Mouse (Mus musculus) lung, embryonic 14.5 days (tissue): ENCODE data around the gene Cadm4. TPM values are rescaled to one million over a fixed set of nuclear protein-coding genes. Genes with fewer than 3 reads are reported as not detected.

ENCODE experiments used
- ATAC-seq: fragments of 200-750 bp; cut with Nextera tagmentation; 2 replicates; pipeline ENCODE4 v1.8.0; 2017; ENCODE audit warnings: mild to moderate bottlenecking, moderate TSS enrichment, moderate library complexity; ENCODE audit not compliant: insufficient read depth
- DNase-seq: peaks from one replicate; pipeline ENCODE4 v3.0.0-alpha.2; 2015
- H3K27ac ChIP-seq: fragments of 300-500 bp; sonication (generic); 2 replicates; pipeline ENCODE4 v1.5.1; 2014; ENCODE audit warnings: low read depth, mild to moderate bottlenecking, moderate library complexity
- H3K27me3 ChIP-seq: fragments of 300-500 bp; sonication (generic); 2 replicates; pipeline ENCODE4 v1.6.1; 2014; ENCODE audit warnings: low read length, control low read depth; ENCODE audit not compliant: insufficient read depth
- H3K36me3 ChIP-seq: fragments of 300-500 bp; sonication (generic); 2 replicates; pipeline ENCODE4 v1.6.1; 2014; ENCODE audit warnings: control low read depth; ENCODE audit not compliant: insufficient read depth
- H3K4me1 ChIP-seq: fragments of 300-500 bp; sonication (generic); 2 replicates; pipeline ENCODE4 v1.6.1; 2014; ENCODE audit warnings: antibody characterized with exemption, control low read depth; ENCODE audit not compliant: insufficient read depth
- H3K4me2 ChIP-seq: fragments of 300-500 bp; sonication (generic); 2 replicates; pipeline ENCODE4 v1.6.1; 2014; ENCODE audit warnings: mild to moderate bottlenecking
- H3K4me3 ChIP-seq: fragments of 300-500 bp; sonication (generic); 2 replicates; pipeline ENCODE4 v1.5.1; 2014; ENCODE audit warnings: low read depth, low read length
- H3K9ac ChIP-seq: fragments of 300-500 bp; sonication (generic); 2 replicates; pipeline ENCODE4 v1.6.1; 2014
- H3K9me3 ChIP-seq: fragments of 300-500 bp; sonication (generic); 2 replicates; pipeline ENCODE4 v1.6.1; 2016; ENCODE audit warnings: low read depth, low read length, control low read depth
- CTCF ChIP-seq: IDR thresholded peaks from 2 replicates; pipeline ENCODE4 v1.5.1; 2016; ENCODE audit warnings: antibody characterized with exemption, low read depth
- WGBS: fragments of 180-500 bp; shearing (Covaris S2); extraction: QIAGEN DNeasy Blood & Tissue Kit; methylation state at CpG from one replicate; pipeline ENCODE4 v1.1.7; 2014; 5-methylcytosine and 5-hydroxymethylcytosine counted together
- polyA plus RNA-seq: library from polyadenylated mRNA; unstranded; fragments of >200 nt; fragmentation: Nextera tagmentation; extraction: Ambion mirVana; gene quantifications from 2 replicates; pipeline ENCODE4 v1.2.1, GENCODE M21; 2014

Cadm4 gene
- polyA plus RNA-seq, 1 experiment from 2014 or later = 0.72 TPM

DNA sequence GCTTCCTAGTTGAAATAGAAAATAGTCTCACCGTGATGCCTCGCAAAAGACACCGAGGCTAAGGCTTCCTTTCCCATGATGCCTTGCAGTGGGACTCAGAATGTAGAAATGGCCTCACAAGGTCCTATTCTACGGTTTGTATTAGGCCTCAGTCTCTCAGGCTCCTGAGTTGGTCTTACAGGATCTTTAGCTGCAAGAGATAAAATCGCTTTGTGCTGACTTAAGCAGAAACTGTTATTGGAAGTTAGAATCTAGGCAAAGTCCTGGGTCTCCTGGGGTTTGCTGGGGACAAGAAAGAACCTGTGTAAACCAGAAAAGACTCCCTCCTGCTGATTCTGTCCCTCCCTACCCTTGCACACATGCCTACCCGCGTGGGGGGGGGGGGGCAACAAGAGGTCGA is 5.5 kb upstream of the Cadm4 start:
- no peak for DNase-seq
- peaks cover 20% of the 10 kb centered on the region for H3K36me3 ChIP-seq
- H3K4me2 ChIP-seq = no peak overlapping the region
- ATAC-seq = no peak
- H3K9ac ChIP-seq = no peak overlapping the region
- H3K4me1 ChIP-seq = no peaks in the 10 kb centered on the region; the same call in 1 of the 2 replicates
- TF ChIP-seq CTCF = no peak
- no peak overlapping the region for H3K4me3 ChIP-seq
- H3K27me3 ChIP-seq = peaks cover 7% of the 10 kb centered on the region
- 76% methylated on average over 8 of the region's 8 CpGs for WGBS
- no peak overlapping the region for H3K27ac ChIP-seq
- H3K9me3 ChIP-seq = no peaks in the 10 kb centered on the region; the same call in 1 of the 2 replicates

DNA sequence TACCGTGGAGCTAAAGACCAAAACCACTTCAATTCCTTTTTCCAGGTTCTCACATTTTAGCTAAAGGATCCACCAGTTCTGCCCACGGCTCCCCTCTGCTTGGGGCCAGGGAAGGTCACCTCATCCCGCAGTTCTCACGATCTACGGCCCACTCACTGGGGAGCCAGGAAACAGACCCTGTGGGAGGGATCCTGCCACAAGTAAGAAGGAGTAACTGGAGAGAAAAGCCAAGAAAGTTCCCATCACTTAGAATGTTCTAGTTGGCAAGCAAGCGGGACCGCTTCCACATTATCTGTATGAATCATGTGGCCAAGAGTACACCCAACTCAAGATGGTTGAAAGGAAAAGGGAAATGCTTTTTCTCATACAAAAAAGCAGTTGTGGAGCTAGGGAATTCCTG is 5.0 kb upstream of the Cadm4 start:
- Histone ChIP-seq H3K36me3 (peaks cover 18% of the 10 kb centered on the region), H3K4me2 (no peak overlapping the region), H3K9ac (no peak overlapping the region), H3K4me3 (no peak overlapping the region), H3K4me1 (no peaks in the 10 kb centered on the region; the same call in 1 of the 2 replicates), H3K27me3 (peaks cover 11% of the 10 kb centered on the region), H3K9me3 (no peaks in the 10 kb centered on the region; the same call in 1 of the 2 replicates), H3K27ac (no peak overlapping the region)
- no peak for ATAC-seq
- 85% methylated on average over 7 of the region's 7 CpGs for WGBS
- TF ChIP-seq CTCF = no peak
- DNase-seq = no peak

DNA sequence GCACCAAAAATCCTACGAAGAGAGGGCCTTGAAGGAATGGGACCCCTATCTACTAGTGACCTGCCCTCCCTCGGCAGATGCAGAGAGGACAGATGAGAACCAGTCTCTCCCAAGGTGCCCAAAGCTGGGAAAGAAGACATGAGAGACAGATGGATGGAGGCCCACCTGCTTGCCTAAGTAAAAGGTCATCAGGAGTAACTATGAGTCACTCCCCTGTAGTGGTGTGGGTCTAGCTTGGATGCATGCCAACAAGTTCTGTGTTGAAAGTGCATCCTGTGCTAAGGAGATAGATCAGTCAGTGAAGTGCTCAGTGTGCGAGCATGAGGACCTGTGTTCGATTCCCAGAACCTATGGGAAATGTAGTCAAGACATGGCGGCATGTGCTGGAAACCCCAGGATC is 2.9 kb upstream of the Cadm4 start:
- Histone ChIP-seq H3K36me3 (0 out of 2 replicates have a peak, but pooled peaks cover 8% of the 10 kb centered on the region), H3K27me3 (peaks cover 27% of the 10 kb centered on the region), H3K4me2 (no peak overlapping the region), H3K9me3 (no peaks in the 10 kb centered on the region), H3K9ac (no peak overlapping the region), H3K4me1 (no peaks in the 10 kb centered on the region; the same call in 1 of the 2 replicates), H3K4me3 (no peak overlapping the region), H3K27ac (no peak overlapping the region)
- DNase-seq (no peak), ATAC-seq (no peak)
- no peak for TF ChIP-seq CTCF
- 79% methylated on average over 5 of the region's 5 CpGs for WGBS

DNA sequence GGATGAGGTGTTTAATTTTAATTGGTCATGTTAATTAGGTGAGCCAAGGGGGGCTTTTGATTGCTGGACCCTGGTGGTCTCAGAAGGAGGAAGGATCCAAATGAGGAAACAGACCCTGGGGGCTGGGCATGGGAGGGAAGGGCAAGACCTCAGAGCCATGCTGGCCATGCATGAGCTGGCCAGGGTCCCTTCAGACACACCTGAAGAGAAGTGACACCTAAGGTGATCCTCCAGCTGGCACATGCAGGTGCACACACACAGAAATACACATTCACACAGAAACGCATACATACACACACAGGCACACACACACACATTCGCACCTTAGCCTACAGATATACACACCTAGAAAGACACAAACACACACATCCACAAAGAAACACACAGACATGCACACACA is 2.1 kb upstream of the Cadm4 start:
- Histone ChIP-seq H3K36me3 (0 out of 2 replicates have a peak, but pooled peaks cover 4% of the 10 kb centered on the region), H3K4me2 (no peak overlapping the region), H3K27ac (no peak overlapping the region), H3K9me3 (no peaks in the 10 kb centered on the region), H3K9ac (no peak overlapping the region), H3K4me1 (no peaks in the 10 kb centered on the region; the same call in 1 of the 2 replicates), H3K4me3 (no peak overlapping the region), H3K27me3 (peaks cover 29% of the 10 kb centered on the region)
- DNase-seq = no peak
- no peak for TF ChIP-seq CTCF
- whole genome bisulfite sequencing = 92% methylated on average over 2 of the region's 2 CpGs
- no peak for ATAC-seq

DNA sequence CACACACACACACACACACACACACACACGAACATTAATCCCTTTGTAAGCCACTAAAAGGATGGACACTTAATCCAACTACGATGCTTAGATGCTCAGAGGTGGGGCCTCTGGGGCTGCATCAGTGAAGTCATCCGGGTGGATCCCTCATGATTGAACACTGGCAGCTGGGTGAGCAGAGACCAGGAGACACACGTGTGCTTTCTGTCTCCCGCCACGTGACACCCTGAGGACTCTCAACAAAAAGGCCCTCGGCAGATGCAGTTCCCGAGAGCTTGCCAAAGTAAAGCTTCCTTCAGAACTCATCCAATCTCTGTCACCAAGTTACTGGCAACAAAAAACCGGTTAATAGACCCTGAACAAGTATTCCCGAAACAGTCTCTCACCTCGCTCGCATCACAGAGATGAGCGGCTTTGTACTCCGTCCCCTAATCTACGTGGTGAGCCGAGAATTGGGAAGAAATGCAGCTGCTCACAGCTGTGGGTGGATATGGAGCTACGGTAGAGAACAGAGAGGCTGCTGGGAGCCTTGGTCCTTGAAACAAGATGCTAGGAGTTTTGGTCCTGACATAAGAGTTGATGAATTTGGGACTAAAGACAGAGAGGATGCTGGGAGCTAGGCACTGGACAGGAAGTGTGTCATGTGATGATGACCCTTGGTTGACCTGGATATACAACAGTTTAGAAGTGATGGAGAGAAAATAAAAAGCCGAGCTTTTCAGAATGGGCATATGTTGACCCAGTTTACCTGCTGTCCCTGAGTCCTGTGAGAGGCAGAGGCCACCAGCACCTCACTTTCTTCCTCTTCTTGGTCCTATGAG is 1.5 kb upstream of the Cadm4 start:
- no peak overlapping the region for H3K4me3 ChIP-seq
- ATAC-seq = no peak
- DNase-seq = no peak
- no peak overlapping the region for H3K9ac ChIP-seq
- no peak for TF ChIP-seq CTCF
- peak overlapping the region; percentile 7; the same call in 1 of the 2 replicates for H3K4me2 ChIP-seq
- no peaks in the 10 kb centered on the region for H3K36me3 ChIP-seq
- H3K27ac ChIP-seq = no peak overlapping the region
- H3K4me1 ChIP-seq = no peaks in the 10 kb centered on the region; the same call in 1 of the 2 replicates
- no peaks in the 10 kb centered on the region for H3K9me3 ChIP-seq
- WGBS = 43% methylated on average over 18 of the region's 18 CpGs
- peaks cover 29% of the 10 kb centered on the region for H3K27me3 ChIP-seq

DNA sequence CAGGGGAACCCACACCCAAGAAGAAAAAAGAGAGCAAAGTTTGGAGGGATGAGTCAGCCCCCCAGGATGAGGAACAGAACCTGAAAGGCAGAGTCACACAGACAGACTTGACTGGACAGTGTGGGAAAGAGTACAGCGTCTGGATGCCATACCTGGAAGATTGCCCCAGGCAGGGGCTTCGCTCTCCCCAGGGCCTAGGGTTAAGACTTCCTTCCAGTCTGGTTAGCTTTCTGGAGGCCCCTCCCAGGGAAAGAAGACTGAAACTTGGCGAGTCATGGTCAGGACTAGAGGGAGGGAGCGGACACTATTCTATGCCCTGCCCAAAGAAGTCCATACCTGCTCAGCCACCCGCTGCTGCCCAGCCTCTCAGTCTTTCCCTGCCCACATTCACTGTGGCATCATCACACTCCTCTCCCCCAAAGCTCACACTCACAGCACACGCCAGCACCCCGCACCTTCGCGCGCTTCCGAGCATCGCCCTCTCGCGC is 793 bp upstream of the Cadm4 start:
- no peaks in the 10 kb centered on the region for H3K9me3 ChIP-seq
- WGBS = 12% methylated on average over 14 of the region's 14 CpGs
- H3K9ac ChIP-seq = no peak overlapping the region; the same call in 1 of the 2 replicates
- no peaks in the 10 kb centered on the region for H3K36me3 ChIP-seq
- no peak overlapping the region for H3K27ac ChIP-seq
- no peak for TF ChIP-seq CTCF
- no peak for DNase-seq
- peak overlapping the region; percentile 60 for H3K4me3 ChIP-seq
- peaks cover 29% of the 10 kb centered on the region for H3K27me3 ChIP-seq
- ATAC-seq = peak; percentile 23
- no peaks in the 10 kb centered on the region; the same call in 1 of the 2 replicates for H3K4me1 ChIP-seq
- H3K4me2 ChIP-seq = peak overlapping the region; percentile 98
